Mouse (Mus musculus) myocyte (in vitro differentiated cells): Measurements from ENCODE around the gene Krtcap2.

Experiments used
- MAX ChIP-seq: IDR thresholded peaks from one replicate; pipeline ENCODE4 v1.6.1; 2011; ENCODE audit warnings: low read depth, mild to moderate bottlenecking, control low read depth
- MYOD1 ChIP-seq, 3 experiments: IDR thresholded peaks; one replicate each; pipeline ENCODE4 v1.6.1; 2011; ENCODE audit warnings: control low read depth in 2 of 3, low read depth in 2 of 3, mild to moderate bottlenecking in 2 of 3, moderate library complexity in 1 of 3; ENCODE audit not compliant: insufficient read length in 2 of 3, control insufficient read depth in 1 of 3
- MYOG ChIP-seq, 3 experiments: IDR thresholded peaks; one replicate each; pipeline ENCODE4 v1.6.1; 2011; ENCODE audit warnings: control low read depth in 2 of 3, low read depth in 2 of 3, mild to moderate bottlenecking in 2 of 3; ENCODE audit not compliant: insufficient read length in 2 of 3, control insufficient read depth in 1 of 3, insufficient read depth in 1 of 3
- POLR2A ChIP-seq: IDR thresholded peaks from one replicate; pipeline ENCODE4 v1.6.1; 2011; ENCODE audit warnings: low read depth, mild to moderate bottlenecking, control low read depth, moderate library complexity; ENCODE audit not compliant: insufficient read length
- POLR2AphosphoS2 ChIP-seq: IDR thresholded peaks from one replicate; pipeline ENCODE4 v1.6.1; 2011; ENCODE audit warnings: low read depth, control low read depth; ENCODE audit not compliant: insufficient read length
- REST ChIP-seq: IDR thresholded peaks from one replicate; pipeline ENCODE4 v1.6.1; 2011; ENCODE audit warnings: mild to moderate bottlenecking, control low read depth, moderate library complexity; ENCODE audit not compliant: insufficient read depth, insufficient read length
- TCF3 ChIP-seq: IDR thresholded peaks from one replicate; pipeline ENCODE4 v1.6.1; 2011; ENCODE audit warnings: low read depth, control low read depth; ENCODE audit not compliant: insufficient read length
- USF1 ChIP-seq: IDR thresholded peaks from one replicate; pipeline ENCODE4 v1.6.1; 2011; ENCODE audit warnings: low read depth, mild to moderate bottlenecking, control low read depth, moderate library complexity

GRCm38 (mm10) chr3:89278107-89278506 lies 32.3 kb downstream of the Krtcap2 start:
- peak in 1 of 3 experiments; percentile 25 for TF ChIP-seq MYOG (IDR thresholded peaks at IDR 0.05; ENCODE audit: control insufficient read depth in 1 of 3, insufficient read depth in 1 of 3, insufficient read length in 2 of 3, low read depth in 2 of 3)
- no peak for TF ChIP-seq POLR2AphosphoS2
- TF ChIP-seq MYOD1 (IDR thresholded peaks at IDR 0.05; ENCODE audit: control insufficient read depth in 1 of 3, insufficient read length in 2 of 3, low read depth in 2 of 3), result no peak
- peak; percentile 33 for TF ChIP-seq POLR2A
- no peak for TF ChIP-seq MAX
- TF ChIP-seq TCF3, result no peak
- no peak for TF ChIP-seq USF1
- TF ChIP-seq REST, result no peak
